Mouse (Mus musculus): ENCODE data around the gene Lepr. TPM values are rescaled to one million over a fixed set of nuclear protein-coding genes. Genes with fewer than 3 reads are reported as not detected.
"Not testable (repeated sequence)": the region's sequence is repeated elsewhere in the genome, so short reads cannot be mapped to it uniquely, and the experiment has no call there.

Lepr gene
- total RNA-seq, 2 experiments from 2014 or later = 13.8 to 15.8 TPM

DNA sequence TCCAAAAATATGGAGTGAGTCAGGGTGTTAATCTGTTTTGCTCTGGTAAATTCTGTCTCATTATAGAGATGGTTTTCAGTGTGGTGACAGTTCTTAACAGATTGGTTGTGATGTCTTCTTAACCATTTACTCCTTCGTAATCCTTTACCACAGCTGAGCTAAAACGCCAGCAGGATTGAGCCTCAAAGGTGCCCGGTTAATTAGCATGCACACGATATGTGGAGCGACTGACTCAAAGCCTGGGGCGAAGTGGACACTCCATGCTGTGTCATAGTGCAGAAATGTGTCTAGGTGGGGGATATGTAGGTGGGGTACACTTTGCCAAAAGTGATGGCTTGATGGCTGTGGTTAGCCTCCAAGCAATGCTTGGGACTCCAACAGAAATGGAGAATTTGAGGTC lies 1.4 kb upstream of the Lepr start:
- DNase-seq = no peak

- DNase-seq = no peak
Measured at GRCm38 (mm10) chr4:101718991-101719580, 1.9 kb downstream of the Lepr start.

- DNase-seq = no peak
Measured at GRCm38 (mm10) chr4:101721705-101722104, 4.5 kb downstream of the Lepr start.

DNA sequence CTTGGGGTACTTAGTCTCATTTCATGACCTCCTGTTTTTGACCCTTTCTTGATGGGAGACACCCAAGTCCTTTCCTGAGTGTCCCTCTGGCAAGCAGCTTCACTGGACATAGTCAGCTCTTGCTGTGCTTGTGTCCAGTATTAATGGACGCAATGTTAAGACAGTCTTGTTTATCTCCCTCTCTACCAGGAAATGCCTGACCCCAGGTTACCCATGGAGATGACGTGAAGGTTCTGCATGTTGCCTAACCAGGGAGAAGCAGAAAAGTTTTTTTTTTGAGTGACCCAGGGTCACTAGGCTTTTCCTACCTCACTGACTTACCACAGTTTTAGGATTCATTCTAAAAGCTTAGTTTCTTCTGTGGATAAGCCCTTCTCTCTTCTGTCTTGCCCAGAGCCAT lies 24.8 kb downstream of the Lepr start:
- DNase-seq = no peak

- DNase-seq = no peak
Measured at GRCm38 (mm10) chr4:101745534-101745933, 28.3 kb downstream of the Lepr start.

DNA sequence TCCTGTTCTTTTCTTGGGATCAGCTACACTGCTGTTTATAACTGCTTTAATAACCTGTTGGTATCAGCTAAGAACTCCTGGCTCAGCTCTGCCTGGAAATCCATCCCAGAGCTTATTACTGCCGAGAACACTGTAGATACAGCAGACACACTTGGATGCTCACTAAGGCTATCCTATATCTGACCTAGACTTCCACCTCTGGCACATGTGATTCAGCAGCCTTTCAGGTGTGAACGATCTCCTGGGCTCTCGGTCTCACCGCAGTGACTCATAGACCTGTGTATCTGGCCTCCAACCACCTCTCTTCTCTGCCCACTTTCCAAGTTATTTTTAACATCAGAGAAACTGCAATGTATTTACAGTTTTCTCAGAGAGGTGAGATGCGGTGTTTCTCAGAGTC lies 43.3 kb downstream of the Lepr start:
- DNase-seq = no peak

DNA sequence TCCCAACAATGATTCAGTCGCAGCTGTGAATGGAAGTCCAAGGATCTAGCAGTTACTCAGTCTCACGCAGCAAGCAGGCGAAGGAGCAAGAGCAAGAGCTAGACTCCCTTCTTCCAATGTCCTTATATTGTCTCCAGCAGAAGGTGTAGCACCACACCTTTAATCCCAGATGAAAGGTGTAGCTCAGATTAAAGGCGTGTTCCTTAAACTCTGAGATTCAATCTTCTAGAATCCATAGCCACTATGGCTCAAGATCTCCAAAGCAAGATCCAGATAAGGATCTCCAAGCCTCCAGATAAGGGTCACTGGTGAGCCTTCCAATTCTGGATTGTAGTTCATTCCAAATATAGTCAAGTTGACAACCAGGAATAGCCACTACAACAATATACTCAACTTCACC lies 126.7 kb downstream of the Lepr start, which contains the start of gene B020004J07Rik:
Gene B020004J07Rik (minus strand): TSS at position 101 of the 400 bp plus-strand sequence.
- DNase-seq = not testable (repeated sequence)

DNA sequence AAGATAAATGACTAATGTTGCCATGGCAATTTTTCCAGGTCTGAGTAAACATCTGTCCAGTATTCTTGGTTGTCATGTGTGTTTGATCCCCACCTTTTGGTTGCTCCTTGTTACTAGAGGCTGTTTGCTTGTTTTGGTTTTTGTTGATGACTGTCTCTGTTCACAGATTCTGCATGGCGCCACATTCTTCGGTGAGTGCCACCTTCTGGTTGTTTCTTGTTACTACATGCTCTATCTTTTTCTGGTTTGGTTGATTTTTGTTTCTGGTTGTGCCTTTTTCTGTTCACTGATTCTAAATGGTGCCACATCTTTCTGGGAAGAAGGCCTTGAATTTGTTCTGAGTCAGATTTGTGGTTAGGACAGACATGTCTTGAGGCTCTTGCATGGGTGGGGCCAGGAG lies 133.7 kb downstream of the Lepr start:
- DNase-seq = no peak

DNA sequence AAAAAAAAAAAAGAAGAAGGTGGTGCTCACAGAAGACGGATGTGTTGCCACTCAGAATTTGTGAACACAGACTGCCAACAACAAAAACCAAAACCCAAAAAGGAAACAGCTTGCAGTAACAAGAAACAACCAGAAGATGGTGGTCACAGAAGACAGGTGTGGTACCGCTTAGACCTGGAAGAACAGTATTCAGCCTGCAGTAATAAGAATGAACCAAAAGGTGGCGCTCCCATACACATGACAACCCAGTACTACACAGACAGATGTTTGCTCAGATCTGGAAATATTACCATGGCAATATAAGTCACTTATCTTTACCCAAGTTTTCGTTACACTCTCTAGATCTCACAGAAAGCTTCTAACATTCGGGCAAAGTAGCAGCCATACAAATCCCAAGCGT lies 143.7 kb downstream of the Lepr start:
- peak in 1 of 2 experiments; percentile 17 for DNase-seq

DNA sequence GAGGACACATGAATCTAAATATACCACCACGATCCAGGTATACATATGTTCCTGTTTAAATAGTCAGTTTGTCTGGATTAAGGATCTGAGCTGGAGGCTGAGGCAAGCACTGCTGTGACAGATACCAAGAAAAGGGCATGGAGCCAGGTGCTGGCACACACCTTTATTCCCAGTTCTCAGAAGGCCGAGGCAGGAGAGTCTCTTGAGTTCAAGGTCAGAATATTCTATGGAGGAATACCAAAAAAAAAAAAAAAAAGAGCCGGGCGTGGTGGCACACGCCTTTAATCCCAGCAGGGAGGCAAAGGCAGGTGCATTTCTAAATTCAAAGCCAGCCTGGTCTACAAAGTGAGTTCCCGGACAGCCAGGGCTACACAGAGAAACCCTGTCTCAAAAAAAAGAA lies 145.1 kb downstream of the Lepr start:
- no peak for DNase-seq

Other genes starting within 250 kb of the Lepr start
- 1 to 10 TPM; 3.3 to 5.2 TPM for gene Dnajc6, start 220.8 kb upstream of the Lepr start, total RNA-seq (2021)
- gene Leprot, start 69.7 kb upstream of the Lepr start, total RNA-seq (2021) = 10 to 100 TPM; 53.0 to 78.7 TPM
- gene B020004J07Rik, start 126.6 kb downstream of the Lepr start, total RNA-seq (2021) = not detected
- not detected for gene C130073F10Rik, start 176.4 kb downstream of the Lepr start, total RNA-seq (2021)
- gene Gm12800, start 191.7 kb downstream of the Lepr start, total RNA-seq (2021) = not detected
- gene Gm12794, start 223.0 kb downstream of the Lepr start, total RNA-seq (2021) = not detected

All from adrenal gland, postnatal 36 days (tissue).